Mouse (Mus musculus): ENCODE measurements at regions not wholly inside any gene's neighbourhood (a gene's known extent, or its start where the extent isn't known, plus 50 kb on each side); places are given as distances from the start of the nearest gene placed in this dataset.

DNA sequence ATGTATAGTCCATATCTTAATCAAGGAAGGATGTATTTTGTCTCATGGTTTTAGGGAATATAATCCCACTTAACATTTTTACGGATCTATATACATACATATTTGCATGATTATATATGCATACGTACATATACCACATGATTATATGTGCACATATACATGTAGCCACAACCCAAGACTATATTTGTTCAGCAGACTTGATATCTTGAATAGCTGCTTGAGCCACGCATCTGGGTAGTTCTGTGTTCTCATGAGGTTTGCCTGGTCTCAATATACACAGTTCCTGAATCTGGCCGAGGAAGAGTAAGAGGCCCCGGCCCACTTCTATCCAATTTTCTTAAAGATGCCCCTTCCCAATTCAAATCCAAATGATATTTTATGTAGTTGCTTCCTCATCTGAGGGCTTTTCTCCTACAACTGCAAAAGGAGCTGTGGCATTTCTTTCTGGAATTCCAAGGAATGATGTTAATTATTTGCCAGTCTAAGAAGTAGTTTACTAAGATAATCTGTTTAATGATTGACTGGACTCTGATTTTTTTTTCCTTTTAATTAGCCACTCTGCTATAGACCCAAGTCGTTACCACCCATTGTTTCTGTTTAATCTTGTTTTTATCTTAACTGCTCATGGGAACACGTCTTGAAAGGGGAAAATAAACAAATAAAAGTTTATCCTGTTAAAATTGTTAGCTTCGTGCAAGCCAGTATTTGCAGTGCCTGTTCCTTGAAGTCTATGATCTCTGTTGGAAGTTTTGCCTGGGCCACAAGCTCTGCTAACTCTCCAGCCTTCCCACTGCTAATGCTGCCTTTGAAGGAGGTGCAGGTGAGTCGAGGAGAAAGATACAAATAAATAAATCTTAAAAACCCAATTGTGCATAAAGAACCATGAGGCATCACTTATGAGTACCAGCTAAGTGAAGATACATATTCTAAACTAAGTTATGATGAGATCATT lies 112.9 kb upstream of the Kitl start:
- Histone ChIP-seq H3K9ac (replicated peaks) (no peak overlapping the region), H3K4me3 (ENCODE audit: insufficient read depth in 1 of 2, low read depth in 2 of 2, low read length in 2 of 2) (no peak overlapping the region), H3K27me3 (ENCODE audit: control insufficient read depth, insufficient read depth, low read length) (no peaks in the 10 kb centered on the region), H3K4me2 (ENCODE audit: low read depth) (no peak overlapping the region), H3K4me1 (replicated peaks; ENCODE audit: control insufficient read depth in 2 of 2, insufficient read depth in 2 of 2, low read length in 1 of 2) (no peaks in the 10 kb centered on the region), H3K27ac (no peak overlapping the region), H3K9me3 (ENCODE audit: control insufficient read depth, low read length) (no peaks in the 10 kb centered on the region), H3K36me3 (replicated peaks; ENCODE audit: control insufficient read depth, insufficient read depth, low read depth) (no peaks in the 10 kb centered on the region)
- TF ChIP-seq CTCF (IDR thresholded peaks at IDR 0.05; ENCODE audit: low read depth) (no peak), EP300 (IDR thresholded peaks at IDR 0.05; ENCODE audit: low read depth) (no peak)
- 50% methylated on average over 9 of the region's 9 CpGs for WGBS (ENCODE audit: insufficient replicate concordance)
- DNase-seq (ENCODE audit: low read depth in 3 of 3, low spot score in 3 of 3) = no peak
- ATAC-seq (ENCODE audit: insufficient read depth) = no peak

DNA sequence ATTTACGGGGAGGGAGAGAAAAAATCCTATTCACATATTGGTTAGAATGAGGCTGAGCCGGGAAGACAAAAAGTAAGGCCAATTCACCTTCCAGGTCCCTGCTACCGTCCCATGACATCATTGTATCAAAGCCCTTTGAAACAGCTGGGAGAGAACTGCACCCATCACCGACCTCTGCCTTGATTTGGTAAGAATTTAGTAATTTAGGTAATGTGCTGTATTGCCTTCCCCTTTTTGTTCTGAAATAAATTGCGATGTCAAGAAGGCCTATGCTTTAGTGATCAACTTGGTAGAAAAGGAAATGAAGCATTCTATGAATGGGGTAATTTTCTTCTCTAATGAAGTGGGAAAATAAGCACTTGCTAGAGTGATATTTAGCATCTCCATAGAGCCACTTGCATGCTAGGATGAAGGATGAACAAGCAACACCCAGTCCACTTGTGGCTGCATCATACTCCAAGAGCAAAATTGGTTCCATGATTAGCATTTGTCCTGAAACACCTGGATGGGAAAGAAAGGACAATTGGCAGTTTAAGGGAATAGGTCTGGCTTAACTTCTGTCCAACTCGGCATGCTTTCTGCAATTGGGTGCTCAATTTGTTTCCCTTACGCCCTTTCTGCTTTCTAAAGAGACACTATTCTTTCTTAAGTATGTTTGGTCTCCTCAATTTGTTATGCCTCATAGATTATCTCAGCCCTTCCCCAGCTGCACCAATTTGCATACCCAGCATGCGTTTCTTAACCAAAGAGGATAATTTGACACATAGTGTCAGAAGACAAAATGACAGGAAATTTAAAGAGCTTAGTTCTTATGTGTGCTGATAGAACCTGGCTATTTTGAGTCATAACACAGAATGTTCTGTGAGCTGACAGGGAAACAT lies 114.2 kb upstream of the Kitl start:
- no peaks in the 10 kb centered on the region for H3K9me3 ChIP-seq (ENCODE audit: control insufficient read depth, low read length)
- TF ChIP-seq EP300 (IDR thresholded peaks at IDR 0.05; ENCODE audit: low read depth) (no peak), CTCF (IDR thresholded peaks at IDR 0.05; ENCODE audit: low read depth) (no peak)
- 64% methylated on average over 8 of the region's 8 CpGs for WGBS (ENCODE audit: insufficient replicate concordance)
- no peaks in the 10 kb centered on the region for H3K27me3 ChIP-seq (ENCODE audit: control insufficient read depth, insufficient read depth, low read length)
- no peaks in the 10 kb centered on the region for H3K36me3 ChIP-seq (replicated peaks; ENCODE audit: control insufficient read depth, insufficient read depth, low read depth)
- H3K4me2 ChIP-seq (ENCODE audit: low read depth) = no peak overlapping the region
- ATAC-seq (ENCODE audit: insufficient read depth) = no peak
- DNase-seq (ENCODE audit: low read depth in 3 of 3, low spot score in 3 of 3) = no peak
- H3K27ac ChIP-seq = no peak overlapping the region
- no peak overlapping the region for H3K9ac ChIP-seq (replicated peaks)
- H3K4me1 ChIP-seq (replicated peaks; ENCODE audit: control insufficient read depth in 2 of 2, insufficient read depth in 2 of 2, low read length in 1 of 2) = no peaks in the 10 kb centered on the region
- no peak overlapping the region for H3K4me3 ChIP-seq (ENCODE audit: insufficient read depth in 1 of 2, low read depth in 2 of 2, low read length in 2 of 2)

DNA sequence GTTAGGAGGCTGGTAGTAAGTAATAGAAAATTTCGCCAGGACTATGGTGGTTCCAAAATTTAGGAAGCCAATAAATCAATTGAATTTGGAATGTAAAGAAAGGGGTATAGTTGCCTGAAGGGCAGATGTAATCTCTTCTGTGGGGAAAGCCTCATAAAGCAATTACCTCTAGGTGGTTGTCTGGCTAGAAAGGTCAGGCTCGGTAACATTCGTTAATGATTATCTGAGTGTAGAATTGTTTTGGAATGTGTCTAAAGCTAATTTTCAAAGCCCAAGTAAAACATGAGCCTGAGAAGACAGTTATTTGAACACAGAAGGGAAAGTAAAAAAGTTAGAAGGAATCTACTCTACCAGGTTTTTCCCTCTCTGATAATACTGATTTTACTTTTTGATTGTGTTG lies 121.4 kb upstream of the Kitl start:
- no peak overlapping the region for H3K4me3 ChIP-seq (ENCODE audit: insufficient read depth in 1 of 2, low read depth in 2 of 2, low read length in 2 of 2)
- H3K27me3 ChIP-seq (ENCODE audit: control insufficient read depth, insufficient read depth, low read length) = no peaks in the 10 kb centered on the region
- 42% methylated on average over 3 of the region's 3 CpGs for WGBS (ENCODE audit: insufficient replicate concordance)
- no peak overlapping the region for H3K4me2 ChIP-seq (ENCODE audit: low read depth)
- ATAC-seq (ENCODE audit: insufficient read depth) = no peak
- DNase-seq (ENCODE audit: low read depth in 3 of 3, low spot score in 3 of 3) = peak in 1 of 3 experiments; percentile 1
- no peaks in the 10 kb centered on the region for H3K9me3 ChIP-seq (ENCODE audit: control insufficient read depth, low read length)
- TF ChIP-seq CTCF (IDR thresholded peaks at IDR 0.05; ENCODE audit: low read depth) (no peak), EP300 (IDR thresholded peaks at IDR 0.05; ENCODE audit: low read depth) (no peak)
- no peak overlapping the region for H3K27ac ChIP-seq
- H3K4me1 ChIP-seq (replicated peaks; ENCODE audit: control insufficient read depth in 2 of 2, insufficient read depth in 2 of 2, low read length in 1 of 2) = no peaks in the 10 kb centered on the region
- H3K9ac ChIP-seq (replicated peaks) = no peak overlapping the region
- no peaks in the 10 kb centered on the region for H3K36me3 ChIP-seq (replicated peaks; ENCODE audit: control insufficient read depth, insufficient read depth, low read depth)

DNA sequence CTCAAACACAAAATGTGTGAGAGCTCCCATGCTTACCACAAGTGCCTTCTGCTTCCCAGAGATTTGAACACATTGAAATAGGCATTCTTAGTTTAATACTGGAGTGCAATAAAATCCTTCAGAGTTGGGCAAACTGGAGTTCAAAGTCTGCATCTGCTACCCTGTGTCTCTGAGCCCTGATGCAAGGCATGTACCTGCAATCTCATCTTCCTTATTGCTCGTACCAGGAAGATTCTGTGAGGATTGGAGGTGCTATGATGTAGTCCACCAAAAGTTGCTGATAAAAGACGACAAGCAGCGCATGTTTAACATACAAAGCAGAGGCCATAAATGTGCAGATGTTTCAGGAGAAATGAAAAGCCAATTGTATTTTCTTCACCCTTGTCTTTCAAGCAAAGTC lies 123.5 kb upstream of the Kitl start:
- no peaks in the 10 kb centered on the region for H3K36me3 ChIP-seq (replicated peaks; ENCODE audit: control insufficient read depth, insufficient read depth, low read depth)
- WGBS (ENCODE audit: insufficient replicate concordance) = 55% methylated on average over 3 of the region's 3 CpGs
- no peak for TF ChIP-seq CTCF (IDR thresholded peaks at IDR 0.05; ENCODE audit: low read depth)
- no peak overlapping the region for H3K9ac ChIP-seq (replicated peaks)
- H3K27me3 ChIP-seq (ENCODE audit: control insufficient read depth, insufficient read depth, low read length) = no peaks in the 10 kb centered on the region
- H3K4me2 ChIP-seq (ENCODE audit: low read depth) = no peak overlapping the region
- H3K9me3 ChIP-seq (ENCODE audit: control insufficient read depth, low read length) = no peaks in the 10 kb centered on the region
- H3K4me3 ChIP-seq (ENCODE audit: insufficient read depth in 1 of 2, low read depth in 2 of 2, low read length in 2 of 2) = no peak overlapping the region
- no peak overlapping the region for H3K27ac ChIP-seq
- H3K4me1 ChIP-seq (replicated peaks; ENCODE audit: control insufficient read depth in 2 of 2, insufficient read depth in 2 of 2, low read length in 1 of 2) = no peaks in the 10 kb centered on the region
- ATAC-seq (ENCODE audit: insufficient read depth) (no peak), DNase-seq (ENCODE audit: low read depth in 3 of 3, low spot score in 3 of 3) (no peak)

DNA sequence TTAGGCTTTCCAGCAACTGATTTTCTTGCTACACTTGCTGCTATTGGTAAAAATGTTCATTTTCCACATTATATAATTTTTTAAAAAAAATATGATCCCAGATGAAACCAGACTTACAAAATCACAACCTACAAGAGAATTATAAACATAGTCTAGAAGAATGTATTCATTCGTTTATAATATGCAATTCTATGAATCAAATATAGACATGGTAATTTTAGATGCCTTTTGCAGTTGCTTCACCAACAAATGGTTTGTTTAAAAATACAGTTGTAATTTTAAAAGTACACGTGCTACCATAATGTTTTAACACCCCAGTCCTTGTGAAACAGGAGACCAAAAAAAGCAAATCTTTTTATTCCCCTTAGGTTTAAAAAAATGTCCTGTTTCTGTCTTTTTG lies 122.4 kb upstream of the Csl start:
- no peak overlapping the region for H3K4me3 ChIP-seq (ENCODE audit: insufficient read depth in 1 of 2, low read depth in 2 of 2, low read length in 2 of 2)
- H3K36me3 ChIP-seq (replicated peaks; ENCODE audit: control insufficient read depth, insufficient read depth, low read depth) = no peaks in the 10 kb centered on the region
- H3K9ac ChIP-seq (replicated peaks) = no peak overlapping the region
- ATAC-seq (ENCODE audit: insufficient read depth) (no peak), DNase-seq (ENCODE audit: low read depth in 3 of 3, low spot score in 3 of 3) (no peak)
- no peaks in the 10 kb centered on the region for H3K9me3 ChIP-seq (ENCODE audit: control insufficient read depth, low read length)
- no peak overlapping the region for H3K27ac ChIP-seq
- WGBS (ENCODE audit: insufficient replicate concordance) = 50% methylated on average over 2 of the region's 2 CpGs
- no peak for TF ChIP-seq CTCF (IDR thresholded peaks at IDR 0.05; ENCODE audit: low read depth)
- no peak for TF ChIP-seq EP300 (IDR thresholded peaks at IDR 0.05; ENCODE audit: low read depth)
- H3K4me2 ChIP-seq (ENCODE audit: low read depth) = no peak overlapping the region
- H3K4me1 ChIP-seq (replicated peaks; ENCODE audit: control insufficient read depth in 2 of 2, insufficient read depth in 2 of 2, low read length in 1 of 2) = no peaks in the 10 kb centered on the region
- no peaks in the 10 kb centered on the region for H3K27me3 ChIP-seq (ENCODE audit: control insufficient read depth, insufficient read depth, low read length)

All from liver, embryonic 14.5 days (tissue).